Mouse (Mus musculus) intestine, embryonic 16.5 days (tissue): Measurements from ENCODE around the gene Nt5c2. TPM values are rescaled to one million over a fixed set of nuclear protein-coding genes. Genes with fewer than 3 reads are reported as not detected.

Source experiments
- ATAC-seq: fragments of 200-750 bp; cut with Nextera tagmentation; 2 replicates; pipeline ENCODE4 v1.8.0; 2017; ENCODE audit warnings: moderate TSS enrichment, moderate library complexity
- H3K27ac ChIP-seq: fragments of 300-500 bp; sonication (generic); 2 replicates; pipeline ENCODE4 v1.5.1; 2014; ENCODE audit warnings: mild to moderate bottlenecking, low read length
- H3K27me3 ChIP-seq: fragments of 300-500 bp; sonication (generic); replicated peaks from 2 replicates; pipeline ENCODE4 v1.6.1; 2014; ENCODE audit warnings: low read length, control low read depth, mixed read lengths; ENCODE audit not compliant: control insufficient read depth, insufficient read depth
- H3K36me3 ChIP-seq: fragments of 300-500 bp; sonication (generic); 2 replicates; pipeline ENCODE4 v1.6.1; 2014; ENCODE audit warnings: low read length, control low read depth; ENCODE audit not compliant: control insufficient read depth, insufficient read depth
- H3K4me1 ChIP-seq: fragments of 300-500 bp; sonication (generic); 2 replicates; pipeline ENCODE4 v1.6.1; 2014; ENCODE audit warnings: low read length, control low read depth, mixed read lengths; ENCODE audit not compliant: control insufficient read depth, insufficient read depth
- H3K4me2 ChIP-seq: fragments of 300-500 bp; sonication (generic); 2 replicates; pipeline ENCODE4 v1.6.1; 2014; ENCODE audit warnings: low read depth, low read length, control low read depth
- H3K4me3 ChIP-seq: fragments of 300-500 bp; sonication (generic); 2 replicates; pipeline ENCODE4 v1.5.1; 2014; ENCODE audit warnings: mild to moderate bottlenecking, low read length
- H3K9ac ChIP-seq: fragments of 300-500 bp; sonication (generic); 2 replicates; pipeline ENCODE4 v1.6.1; 2014; ENCODE audit warnings: low read depth, low read length
- H3K9me3 ChIP-seq: fragments of 300-500 bp; sonication (generic); 2 replicates; pipeline ENCODE4 v1.6.1; 2016; ENCODE audit warnings: low read length, control low read depth; ENCODE audit not compliant: control insufficient read depth
- WGBS: fragments of 180-500 bp; shearing (Covaris S2); extraction: QIAGEN DNeasy Blood & Tissue Kit; methylation state at CpG from one replicate; pipeline ENCODE4 v1.1.7; 2014; 5-methylcytosine and 5-hydroxymethylcytosine counted together
- polyA plus RNA-seq: library from polyadenylated mRNA; unstranded; fragments of >200 nt; fragmentation: Nextera tagmentation; extraction: Ambion mirVana; gene quantifications from 2 replicates; pipeline ENCODE4 v1.2.1, GENCODE M21; 2015

Gene Nt5c2
- polyA plus RNA-seq, 1 experiment from 2014 or later, result 45.3 TPM

DNA sequence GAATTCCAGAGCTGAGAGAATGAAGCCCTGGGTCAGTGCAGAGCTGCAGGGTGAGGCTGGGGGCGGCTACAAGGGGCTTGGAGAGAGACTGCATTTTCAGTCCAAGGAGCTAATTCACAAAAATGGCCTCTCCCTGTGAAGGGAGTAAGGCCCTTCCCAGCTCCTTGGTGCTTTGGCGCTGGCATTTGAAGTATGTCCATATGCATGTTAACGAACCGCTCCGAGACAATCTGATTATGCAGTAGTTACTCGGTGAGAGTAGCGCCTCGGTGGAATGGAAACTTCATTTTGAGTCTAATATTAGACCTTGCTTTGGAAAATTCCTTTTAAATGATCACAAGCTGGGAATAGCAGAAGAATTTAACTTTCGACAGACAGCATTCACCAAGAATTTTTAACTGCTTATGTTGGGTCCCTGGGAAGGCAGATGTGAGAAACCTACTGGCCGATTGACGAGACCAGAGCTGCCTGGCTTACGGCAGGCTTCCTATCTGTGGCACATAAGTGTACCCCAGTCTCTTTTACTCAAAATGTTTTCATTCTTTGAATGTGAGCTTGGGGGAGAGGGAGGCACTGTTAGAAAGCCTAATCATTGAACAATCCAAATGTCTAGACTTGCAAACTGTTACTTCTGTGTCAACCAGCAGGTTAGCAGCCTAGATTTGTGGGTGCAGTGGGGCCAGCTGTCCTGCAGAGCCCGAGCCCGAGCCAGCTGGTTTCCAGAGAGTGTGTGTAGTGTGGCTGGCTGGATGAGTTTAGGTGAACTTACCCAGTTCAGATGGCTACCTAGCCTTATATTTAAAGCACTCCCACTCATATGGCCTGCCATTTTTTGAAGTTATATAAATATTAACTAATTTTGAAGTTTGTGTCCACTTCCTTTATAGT is 166.3 kb downstream of the Nt5c2 start:
- Histone ChIP-seq H3K9me3 (no peaks in the 10 kb centered on the region), H3K4me3 (no peak overlapping the region), H3K4me2 (no peak overlapping the region)

DNA sequence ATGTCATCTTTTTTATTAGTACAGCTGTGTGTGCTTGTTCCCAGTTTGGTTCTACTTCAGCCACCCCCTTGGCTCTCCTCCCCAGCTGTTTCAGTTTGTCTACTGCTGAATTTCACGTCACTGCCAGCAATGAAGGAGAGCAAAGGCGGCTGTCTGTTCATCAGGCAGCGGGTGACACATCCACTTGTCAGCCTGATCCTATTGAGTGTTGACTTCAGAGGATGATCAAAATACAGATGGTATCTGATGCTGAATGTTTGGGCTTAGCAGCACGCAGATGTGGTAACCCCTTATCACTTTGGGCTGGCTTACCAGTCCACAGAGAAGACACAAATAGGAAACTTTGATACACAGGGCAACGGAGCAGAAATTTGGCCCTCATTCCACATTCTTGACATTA is 168.5 kb downstream of the Nt5c2 start:
- Histone ChIP-seq H3K9me3 (no peaks in the 10 kb centered on the region), H3K36me3 (no peaks in the 10 kb centered on the region), H3K27ac (no peak overlapping the region), H3K27me3 (no peaks in the 10 kb centered on the region), H3K4me3 (no peak overlapping the region), H3K4me1 (peaks cover 10% of the 10 kb centered on the region; the same call in 1 of the 2 replicates), H3K9ac (no peak overlapping the region), H3K4me2 (no peak overlapping the region)
- no peak for ATAC-seq
- WGBS, result 82% methylated on average over 5 of the region's 5 CpGs

More for the DNA sequence above, 166.3 kb downstream of the Nt5c2 start:
- ATAC-seq, result no peak
- no peak overlapping the region for H3K27ac ChIP-seq
- H3K9ac ChIP-seq, result no peak overlapping the region
- no peaks in the 10 kb centered on the region for H3K27me3 ChIP-seq
- H3K4me1 ChIP-seq, result peaks cover 10% of the 10 kb centered on the region; the same call in 1 of the 2 replicates
- H3K36me3 ChIP-seq, result no peaks in the 10 kb centered on the region
- 74% methylated on average over 14 of the region's 14 CpGs for WGBS

DNA sequence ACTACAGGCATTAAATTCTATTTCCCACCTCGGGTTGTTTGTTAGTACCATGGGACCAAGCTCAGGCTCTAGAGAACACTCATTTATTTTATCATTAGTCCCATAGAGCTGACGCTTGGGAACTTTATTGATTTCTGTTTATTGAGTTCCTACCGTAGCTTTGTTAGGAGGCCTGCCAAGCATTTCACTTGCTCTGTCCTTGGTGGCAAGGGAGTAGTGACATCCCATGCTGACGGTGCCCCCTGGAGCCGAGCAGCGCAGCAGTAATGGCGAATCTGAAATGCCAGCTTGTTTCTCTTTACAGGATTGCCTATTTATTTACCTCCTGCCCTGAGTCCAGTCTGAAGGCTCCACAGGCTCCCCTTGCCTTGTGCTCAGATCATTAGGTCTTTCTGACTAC is 168.9 kb downstream of the Nt5c2 start:
- Histone ChIP-seq H3K36me3 (no peaks in the 10 kb centered on the region), H3K4me2 (no peak overlapping the region), H3K4me3 (no peak overlapping the region), H3K27me3 (no peaks in the 10 kb centered on the region), H3K27ac (no peak overlapping the region), H3K4me1 (peaks cover 10% of the 10 kb centered on the region; the same call in 1 of the 2 replicates), H3K9ac (no peak overlapping the region), H3K9me3 (no peaks in the 10 kb centered on the region)
- WGBS, result 79% methylated on average over 7 of the region's 7 CpGs
- no peak for ATAC-seq

DNA sequence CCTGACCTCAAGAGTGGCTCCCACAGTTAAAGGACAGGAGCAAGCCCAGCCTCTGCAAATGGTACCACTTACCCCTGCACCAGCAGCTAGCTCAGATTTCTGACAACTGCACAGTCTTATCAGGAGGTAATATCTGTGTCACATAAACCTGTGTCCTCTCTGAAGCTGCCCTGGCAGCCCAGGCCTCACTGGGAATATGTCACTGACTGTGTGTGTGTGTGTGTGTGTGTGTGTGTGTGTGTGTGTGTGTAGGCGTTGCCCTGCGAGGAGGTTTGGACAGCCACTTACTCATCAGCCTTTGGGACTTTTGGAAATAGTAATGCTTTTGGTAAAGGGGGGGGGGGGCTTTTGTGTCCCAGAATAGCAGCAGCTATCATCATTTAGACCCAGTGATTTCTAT is 171.9 kb downstream of the Nt5c2 start:
- no peak overlapping the region for H3K4me2 ChIP-seq
- 52% methylated on average over 2 of the region's 2 CpGs for WGBS
- H3K4me3 ChIP-seq, result no peak overlapping the region
- ATAC-seq, result no peak
- no peaks in the 10 kb centered on the region for H3K9me3 ChIP-seq
- peaks cover 6% of the 10 kb centered on the region; the same call in 1 of the 2 replicates for H3K4me1 ChIP-seq
- H3K9ac ChIP-seq, result no peak overlapping the region
- no peaks in the 10 kb centered on the region for H3K36me3 ChIP-seq
- H3K27ac ChIP-seq, result no peak overlapping the region
- H3K27me3 ChIP-seq, result no peaks in the 10 kb centered on the region

DNA sequence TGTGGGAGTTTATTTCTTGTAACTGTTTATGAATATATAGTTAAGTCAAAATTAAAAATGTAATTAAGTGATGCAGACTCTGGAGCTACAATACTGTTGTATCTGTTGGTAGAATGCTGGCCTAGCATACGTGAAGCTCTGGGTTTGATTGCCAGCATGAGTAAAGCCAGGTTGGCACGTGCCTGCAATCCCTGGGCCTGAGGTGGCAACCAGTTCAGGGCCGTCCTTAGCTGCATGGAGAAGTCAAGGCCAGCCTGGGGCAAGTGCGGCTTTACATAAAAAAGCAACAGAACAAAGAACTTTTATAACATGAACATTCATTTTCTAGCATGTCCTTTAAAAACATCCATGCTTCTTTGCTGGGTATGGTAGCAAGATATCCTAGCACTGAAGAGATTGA is 173.9 kb downstream of the Nt5c2 start:
- no peaks in the 10 kb centered on the region for H3K36me3 ChIP-seq

DNA sequence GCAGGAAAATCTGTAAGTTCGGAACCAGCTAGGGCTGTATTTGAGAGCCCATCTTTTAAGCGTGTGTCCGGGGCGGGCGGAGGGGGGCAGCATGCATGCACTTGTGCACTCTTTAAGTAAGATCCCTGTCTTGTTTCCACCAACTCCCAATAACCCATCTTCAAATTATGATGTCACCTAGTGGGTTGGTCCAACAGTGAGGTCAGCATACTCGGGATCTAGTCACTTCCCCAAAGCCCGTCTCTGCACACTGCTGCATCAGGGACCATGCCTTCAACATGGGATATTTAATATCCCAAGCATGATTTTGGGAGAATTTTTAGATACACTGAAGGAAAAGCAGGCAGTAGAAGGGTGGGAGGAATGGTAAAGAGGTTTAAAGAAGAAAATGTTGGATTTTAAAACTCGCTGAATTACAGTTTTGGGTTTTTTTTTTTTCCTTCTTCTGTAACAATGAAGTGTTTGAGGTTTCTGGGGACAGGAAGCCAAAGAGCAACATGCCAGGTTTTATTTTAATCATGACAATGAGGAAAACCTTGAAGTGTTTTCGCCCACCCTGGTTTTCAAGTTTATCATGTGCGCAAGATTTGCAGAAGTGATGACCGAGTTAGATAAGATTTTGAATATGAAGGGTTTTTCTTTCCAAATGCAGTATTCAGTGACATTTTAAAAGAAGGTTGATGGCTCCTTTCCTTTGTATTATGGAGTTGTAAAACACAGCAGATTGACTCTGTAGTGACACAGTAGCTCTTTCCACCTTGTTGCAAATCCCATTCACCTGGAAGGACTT is 177.5 kb downstream of the Nt5c2 start:
- no peaks in the 10 kb centered on the region for H3K27me3 ChIP-seq
- no peaks in the 10 kb centered on the region for H3K36me3 ChIP-seq
- H3K4me2 ChIP-seq, result no peak overlapping the region
- no peaks in the 10 kb centered on the region for H3K9me3 ChIP-seq
- ATAC-seq, result no peak
- H3K9ac ChIP-seq, result no peak overlapping the region
- 86% methylated on average over 11 of the region's 11 CpGs for WGBS
- H3K4me1 ChIP-seq, result no peaks in the 10 kb centered on the region
- H3K4me3 ChIP-seq, result no peak overlapping the region
- H3K27ac ChIP-seq, result no peak overlapping the region

More for the DNA sequence above, 173.9 kb downstream of the Nt5c2 start:
- WGBS, result 81% methylated on average over 4 of the region's 4 CpGs
- peaks cover 6% of the 10 kb centered on the region; the same call in 1 of the 2 replicates for H3K4me1 ChIP-seq
- no peak overlapping the region for H3K4me3 ChIP-seq
- H3K27ac ChIP-seq, result no peak overlapping the region
- no peak overlapping the region for H3K4me2 ChIP-seq
- H3K9me3 ChIP-seq, result no peaks in the 10 kb centered on the region
- H3K9ac ChIP-seq, result no peak overlapping the region
- H3K27me3 ChIP-seq, result no peaks in the 10 kb centered on the region
- no peak for ATAC-seq

DNA sequence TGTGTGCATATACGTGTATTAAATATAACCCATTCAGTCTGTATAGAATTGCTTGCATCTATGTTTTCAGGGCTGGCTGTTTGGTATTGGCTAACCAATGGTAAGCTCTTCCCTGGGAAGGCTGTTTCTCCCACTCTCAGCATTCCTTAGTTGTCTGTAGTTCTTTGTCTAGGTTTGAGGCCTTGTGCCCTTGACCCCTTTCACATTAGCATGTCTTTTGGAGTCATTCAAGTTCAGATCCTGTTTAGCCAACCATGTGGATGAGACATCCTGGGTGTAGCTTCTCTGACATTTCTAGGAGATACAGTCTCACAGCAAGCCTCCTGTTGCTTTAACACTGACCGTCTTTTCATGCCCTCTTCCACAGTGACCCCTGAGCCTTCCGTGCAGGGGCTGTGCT is 178.9 kb downstream of the Nt5c2 start:
- Histone ChIP-seq H3K9me3 (no peaks in the 10 kb centered on the region), H3K27me3 (no peaks in the 10 kb centered on the region), H3K4me2 (no peak overlapping the region), H3K4me3 (no peak overlapping the region), H3K36me3 (no peaks in the 10 kb centered on the region), H3K9ac (no peak overlapping the region), H3K4me1 (no peaks in the 10 kb centered on the region), H3K27ac (no peak overlapping the region)
- 82% methylated on average over 3 of the region's 3 CpGs for WGBS
- ATAC-seq, result no peak

DNA sequence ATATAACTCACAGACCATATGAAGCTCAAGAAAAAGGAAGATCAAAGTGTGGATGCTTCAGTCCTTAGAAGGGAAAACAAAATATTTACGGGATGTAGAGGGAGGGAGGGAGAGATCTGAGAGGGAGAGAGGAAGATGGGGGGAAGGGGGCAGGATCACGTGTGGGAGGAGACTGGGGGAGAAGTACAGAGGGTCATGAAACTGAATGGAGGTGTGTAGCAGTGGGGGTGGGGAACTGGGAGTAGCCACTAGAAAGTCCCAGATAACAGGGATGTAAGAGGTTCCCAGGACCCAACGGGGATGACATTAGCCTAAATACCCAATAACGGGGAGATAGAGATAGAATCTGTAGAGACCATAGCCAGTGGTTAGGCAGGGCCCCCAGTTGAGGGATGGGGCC is 179.6 kb downstream of the Nt5c2 start:
- no peaks in the 10 kb centered on the region for H3K4me1 ChIP-seq
- no peak overlapping the region for H3K27ac ChIP-seq
- ATAC-seq, result no peak
- H3K4me2 ChIP-seq, result no peak overlapping the region
- H3K9ac ChIP-seq, result no peak overlapping the region
- H3K4me3 ChIP-seq, result no peak overlapping the region
- no peaks in the 10 kb centered on the region for H3K36me3 ChIP-seq
- 72% methylated on average over 4 of the region's 4 CpGs for WGBS
- H3K27me3 ChIP-seq, result no peaks in the 10 kb centered on the region
- H3K9me3 ChIP-seq, result no peaks in the 10 kb centered on the region

DNA sequence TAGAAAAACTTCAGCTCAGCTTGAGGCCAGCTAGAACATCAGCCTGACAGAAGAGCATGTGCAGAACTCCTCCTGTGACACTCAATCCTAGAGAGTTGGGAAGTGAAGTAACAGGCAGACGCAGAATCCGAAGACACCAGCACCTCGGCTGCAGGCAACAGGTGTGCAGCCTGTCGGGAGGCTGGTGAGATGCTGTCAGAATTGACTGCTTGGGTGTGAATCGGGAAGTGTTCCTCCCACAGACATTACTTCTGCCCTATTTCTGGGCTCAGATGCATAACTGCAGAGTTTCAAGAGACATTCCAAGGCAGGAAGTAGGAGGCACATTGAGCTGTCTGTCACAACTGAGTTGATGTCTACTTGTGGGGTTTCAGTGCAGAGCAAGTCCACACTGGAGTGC is 180.7 kb downstream of the Nt5c2 start:
- ATAC-seq, result no peak
- 77% methylated on average over 5 of the region's 5 CpGs for WGBS
- no peak overlapping the region for H3K4me3 ChIP-seq

More for the DNA sequence above, 180.7 kb downstream of the Nt5c2 start:
- Histone ChIP-seq H3K27me3 (no peaks in the 10 kb centered on the region), H3K4me2 (no peak overlapping the region), H3K36me3 (no peaks in the 10 kb centered on the region), H3K27ac (no peak overlapping the region), H3K4me1 (no peaks in the 10 kb centered on the region), H3K9me3 (no peaks in the 10 kb centered on the region), H3K9ac (no peak overlapping the region)
